Mouse (Mus musculus) erythroblast, embryonic 14.5 days (primary cell): ENCODE data around the gene Cyp4a10.
"Not testable (repeated sequence)": the region's sequence is repeated elsewhere in the genome, so short reads cannot be mapped to it uniquely, and the experiment has no call there.

ENCODE experiments used
- GATA1 ChIP-seq: IDR thresholded peaks from 2 replicates; pipeline ENCODE4 v1.6.1; 2012; ENCODE audit warnings: low read length, inconsistent platforms, mixed read lengths
- TAL1 ChIP-seq: IDR thresholded peaks from 3 replicates; pipeline ENCODE4 v1.6.1; 2012; ENCODE audit warnings: low read length, inconsistent platforms, mixed read lengths

- TF ChIP-seq TAL1, GATA1: not testable (repeated sequence)
Measured at GRCm38 (mm10) chr4:115513964-115514363, 4.1 kb upstream of the Cyp4a10 start.
